Mouse (Mus musculus) stomach, embryonic 14.5 days (tissue): ENCODE measurements around the gene Dcaf7. TPM values are rescaled to one million over a fixed set of nuclear protein-coding genes. Genes with fewer than 3 reads are reported as not detected.
"Not testable (repeated sequence)": the region's sequence is repeated elsewhere in the genome, so short reads cannot be mapped to it uniquely, and the experiment has no call there.

Source experiments
- ATAC-seq: fragments of 200-750 bp; cut with Nextera tagmentation; 2 replicates; pipeline ENCODE4 v1.8.0; 2017; ENCODE audit warnings: low read depth, moderate TSS enrichment; ENCODE audit not compliant: insufficient number of reproducible peaks, insufficient read depth, low FRiP score
- H3K27ac ChIP-seq: fragments of 300-500 bp; sonication (generic); 2 replicates; pipeline ENCODE4 v1.5.1; 2014; ENCODE audit warnings: mild to moderate bottlenecking, low read length, moderate library complexity, mixed read lengths
- H3K27me3 ChIP-seq: fragments of 300-500 bp; sonication (generic); 2 replicates; pipeline ENCODE4 v1.6.1; 2014; ENCODE audit warnings: low read length, control low read depth, mixed read lengths; ENCODE audit not compliant: control insufficient read depth, insufficient read depth
- H3K36me3 ChIP-seq: fragments of 300-500 bp; sonication (generic); 2 replicates; pipeline ENCODE4 v1.6.1; 2014; ENCODE audit warnings: mild to moderate bottlenecking, control low read depth, low read length, moderate library complexity, mixed read lengths; ENCODE audit not compliant: control insufficient read depth, insufficient read depth
- H3K4me1 ChIP-seq: fragments of 300-500 bp; sonication (generic); 2 replicates; pipeline ENCODE4 v1.6.1; 2014; ENCODE audit warnings: low read length, control low read depth, mixed read lengths; ENCODE audit not compliant: control insufficient read depth, insufficient read depth
- H3K4me2 ChIP-seq: fragments of 300-500 bp; sonication (generic); replicated peaks from 2 replicates; pipeline ENCODE4 v1.6.1; 2014; ENCODE audit warnings: low read depth, low read length, control low read depth
- H3K4me3 ChIP-seq: fragments of 300-500 bp; sonication (generic); 2 replicates; pipeline ENCODE4 v1.5.1; 2014; ENCODE audit warnings: low read depth, low read length, control low read depth
- H3K9ac ChIP-seq: fragments of 300-500 bp; sonication (generic); replicated peaks from 2 replicates; pipeline ENCODE4 v1.6.1; 2014; ENCODE audit warnings: low read depth, mild to moderate bottlenecking, control low read depth, low read length, moderate library complexity, mixed read lengths
- H3K9me3 ChIP-seq: fragments of 300-500 bp; sonication (generic); 2 replicates; pipeline ENCODE4 v1.6.1; 2016; ENCODE audit warnings: low read depth, low read length, control low read depth; ENCODE audit not compliant: control insufficient read depth
- WGBS: fragments of 180-500 bp; shearing (Covaris S2); extraction: QIAGEN DNeasy Blood & Tissue Kit; methylation state at CpG from one replicate; pipeline ENCODE4 v1.1.7; 2014; 5-methylcytosine and 5-hydroxymethylcytosine counted together
- polyA plus RNA-seq: library from polyadenylated mRNA; unstranded; fragments of >200 nt; fragmentation: Nextera tagmentation; extraction: Ambion mirVana; gene quantifications from 2 replicates; pipeline ENCODE4 v1.2.1, GENCODE M21; 2014

Dcaf7 gene
- polyA plus RNA-seq, 1 experiment from 2014 or later, result 61.9 TPM

DNA sequence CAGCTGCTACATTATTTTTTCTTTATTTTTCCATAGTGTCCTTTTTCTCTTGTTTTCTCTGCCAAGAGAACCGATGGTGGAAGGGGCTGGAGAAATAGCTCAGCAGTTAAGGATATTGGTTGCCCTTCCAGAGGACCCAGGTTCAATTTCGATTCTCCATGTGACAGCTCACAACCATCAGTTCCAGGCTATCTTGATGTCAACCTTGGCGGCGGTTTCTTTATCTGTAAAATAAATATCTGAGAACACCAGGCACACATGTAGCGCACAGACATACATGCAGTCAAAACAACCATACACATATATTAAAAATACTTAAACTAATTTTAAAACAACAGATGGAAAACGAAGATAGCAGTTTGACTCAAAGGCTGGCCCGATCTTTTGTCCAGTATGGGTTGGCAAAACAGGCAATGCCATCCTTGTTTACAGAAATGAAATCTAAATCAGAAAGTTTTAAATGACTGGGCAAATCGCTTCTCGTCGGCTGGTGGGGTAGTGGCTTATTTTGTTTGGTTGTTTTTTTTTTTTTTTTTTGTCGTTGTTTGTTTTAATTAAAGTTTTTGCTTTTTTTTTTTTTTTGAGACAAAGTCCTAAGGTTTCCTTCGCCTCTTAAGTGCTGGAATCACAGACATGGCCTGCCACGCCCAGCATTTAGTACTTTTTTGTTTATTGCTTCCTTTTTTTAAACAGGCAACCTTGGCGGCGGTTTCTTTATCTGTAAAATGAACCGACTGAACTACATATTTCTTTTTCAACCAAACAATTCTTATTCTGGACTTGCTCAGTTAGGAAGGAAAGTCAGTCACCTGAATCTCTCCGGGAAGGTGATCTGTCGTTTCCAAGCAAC is 28.6 kb downstream of the Dcaf7 start:
- no peaks in the 10 kb centered on the region for H3K9me3 ChIP-seq
- H3K4me1 ChIP-seq, result no peaks in the 10 kb centered on the region
- peak overlapping the region; percentile 90 for H3K4me2 ChIP-seq
- WGBS, result 40% methylated on average over 18 of the region's 18 CpGs
- ATAC-seq, result no peak
- H3K27ac ChIP-seq, result no peak overlapping the region; the same call in 1 of the 2 replicates
- H3K27me3 ChIP-seq, result no peaks in the 10 kb centered on the region
- no peak overlapping the region for H3K9ac ChIP-seq
- peak overlapping the region; percentile 79 for H3K4me3 ChIP-seq
- no peaks in the 10 kb centered on the region for H3K36me3 ChIP-seq

DNA sequence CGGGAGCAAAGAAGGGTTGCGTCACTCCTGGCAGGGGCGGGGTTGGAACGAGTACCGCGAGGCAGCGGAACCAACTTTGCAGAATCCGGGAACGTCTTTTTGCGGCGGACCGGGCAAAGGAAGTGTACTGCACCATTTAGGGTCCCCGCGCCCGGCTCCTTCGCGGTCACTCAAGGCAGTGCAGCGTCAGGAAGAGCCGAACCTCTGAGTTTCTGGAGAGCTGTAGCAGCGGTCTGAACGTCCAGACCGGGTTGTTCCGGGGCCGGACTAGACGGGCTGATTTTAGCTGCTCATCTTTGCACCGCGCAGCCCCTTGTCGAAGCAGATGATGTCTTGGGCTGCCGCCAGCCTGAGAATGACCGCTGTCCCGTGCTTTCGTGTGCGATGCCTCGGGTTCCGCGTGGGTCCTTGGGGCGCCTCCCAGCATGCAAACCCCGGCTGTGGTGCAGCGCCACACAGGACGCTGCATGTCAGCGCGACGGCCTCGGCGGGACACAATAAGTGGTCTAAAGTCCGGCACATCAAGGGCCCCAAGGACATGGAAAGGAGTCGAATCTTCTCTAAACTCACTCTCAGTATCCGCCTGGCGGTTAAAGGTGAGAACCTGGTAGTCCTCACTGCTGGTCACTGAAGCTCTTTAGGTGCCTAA is 29.4 kb downstream of the Dcaf7 start, which contains the start of gene Taco1:
Taco1 (plus strand) TSS at position 139 of the 649 bp plus-strand sequence.
- WGBS, result under 1% methylated on average over 49 of the region's 49 CpGs
- Histone ChIP-seq H3K4me3 (peak within 1 kb of the TSS; percentile 79), H3K36me3 (no peaks in the 10 kb centered on the region), H3K9me3 (no peaks in the 10 kb centered on the region), H3K27me3 (no peaks in the 10 kb centered on the region), H3K4me1 (no peaks in the 10 kb centered on the region), H3K9ac (peak within 1 kb of the TSS; percentile 82), H3K4me2 (peak within 1 kb of the TSS; percentile 90), H3K27ac (peak within 1 kb of the TSS; percentile 86)
- peak; percentile 94 for ATAC-seq

DNA sequence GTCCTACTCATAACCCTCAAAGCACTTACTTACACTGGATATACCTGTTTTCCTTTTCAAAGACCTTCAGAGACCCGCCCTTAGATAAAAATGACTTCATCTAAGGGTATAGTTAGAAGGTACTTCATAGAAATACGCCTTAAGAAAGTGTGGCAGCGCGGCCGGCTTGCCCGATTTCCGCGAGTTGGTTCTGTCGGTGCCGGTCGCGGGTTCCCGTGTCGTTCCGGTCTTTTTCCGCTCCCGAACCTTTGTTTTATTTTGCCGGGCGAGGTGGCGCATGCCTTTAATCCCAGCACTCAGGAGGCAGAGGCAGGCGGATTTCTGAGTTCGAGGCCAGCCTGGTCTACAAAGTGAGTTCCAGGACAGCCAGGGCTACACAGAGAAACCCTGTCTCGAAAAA is 29.9 kb downstream of the Dcaf7 start:
- not testable (repeated sequence) for H3K36me3 ChIP-seq, ATAC-seq, H3K9me3 ChIP-seq, H3K4me1 ChIP-seq, H3K27me3 ChIP-seq
- Histone ChIP-seq H3K4me3 (peak overlapping the region; percentile 79), H3K9ac (peak overlapping the region; percentile 82), H3K4me2 (peak overlapping the region; percentile 90), H3K27ac (peak overlapping the region; percentile 86)
- 13% methylated on average over 23 of the region's 23 CpGs for WGBS

DNA sequence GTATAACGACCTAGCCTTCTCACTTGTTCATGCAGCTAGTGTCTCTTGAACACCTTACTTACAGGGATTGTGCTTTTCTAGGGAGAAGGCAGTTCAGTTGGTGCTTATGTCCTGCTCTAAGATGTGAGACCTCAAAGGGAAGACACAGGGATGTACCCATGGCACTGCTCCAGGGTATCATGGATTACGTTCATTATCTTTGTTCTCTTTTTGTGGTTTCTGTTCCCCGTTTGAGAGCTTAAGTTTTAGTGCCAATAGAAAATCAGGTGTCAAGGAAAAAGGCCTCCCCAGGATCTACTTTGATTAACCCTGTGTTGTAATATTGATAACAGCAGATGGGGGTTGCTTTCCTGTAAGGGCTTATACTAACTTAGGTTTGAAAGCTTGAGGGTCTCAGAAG is 37.1 kb downstream of the Dcaf7 start:
- H3K27ac ChIP-seq, result no peak overlapping the region
- H3K4me3 ChIP-seq, result no peak overlapping the region
- no peak for ATAC-seq
- no peaks in the 10 kb centered on the region for H3K27me3 ChIP-seq
- H3K4me1 ChIP-seq, result no peaks in the 10 kb centered on the region
- WGBS, result 85% methylated on average over 3 of the region's 3 CpGs
- peaks cover 12% of the 10 kb centered on the region for H3K36me3 ChIP-seq
- H3K9me3 ChIP-seq, result no peaks in the 10 kb centered on the region
- no peak overlapping the region for H3K9ac ChIP-seq
- no peak overlapping the region for H3K4me2 ChIP-seq

DNA sequence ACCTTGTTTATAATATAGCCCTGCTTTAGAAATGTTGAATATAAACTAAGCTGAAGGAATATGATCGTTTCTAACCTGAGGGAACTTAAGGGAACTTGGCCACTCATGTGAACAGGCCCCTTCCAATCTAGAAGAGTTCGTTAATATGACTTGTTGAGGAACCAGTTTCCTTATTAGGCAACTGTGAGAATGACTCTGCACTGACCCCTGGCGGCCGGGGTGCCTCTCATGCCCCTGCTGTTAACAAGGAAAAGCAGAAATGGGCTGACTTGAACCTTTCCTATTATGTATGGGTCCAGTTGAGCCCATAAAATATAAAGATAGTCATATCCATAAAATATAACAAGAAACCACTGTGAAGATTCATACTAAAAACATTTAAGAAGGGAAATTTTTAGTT is 39.6 kb downstream of the Dcaf7 start:
- H3K4me2 ChIP-seq, result no peak overlapping the region
- WGBS, result 4% methylated on average over 4 of the region's 4 CpGs
- no peak; the same call in 1 of the 2 replicates for ATAC-seq
- no peaks in the 10 kb centered on the region for H3K4me1 ChIP-seq
- no peak overlapping the region for H3K9ac ChIP-seq
- no peak overlapping the region for H3K4me3 ChIP-seq
- H3K9me3 ChIP-seq, result no peaks in the 10 kb centered on the region
- H3K27me3 ChIP-seq, result no peaks in the 10 kb centered on the region
- H3K27ac ChIP-seq, result no peak overlapping the region
- H3K36me3 ChIP-seq, result peaks cover 12% of the 10 kb centered on the region

DNA sequence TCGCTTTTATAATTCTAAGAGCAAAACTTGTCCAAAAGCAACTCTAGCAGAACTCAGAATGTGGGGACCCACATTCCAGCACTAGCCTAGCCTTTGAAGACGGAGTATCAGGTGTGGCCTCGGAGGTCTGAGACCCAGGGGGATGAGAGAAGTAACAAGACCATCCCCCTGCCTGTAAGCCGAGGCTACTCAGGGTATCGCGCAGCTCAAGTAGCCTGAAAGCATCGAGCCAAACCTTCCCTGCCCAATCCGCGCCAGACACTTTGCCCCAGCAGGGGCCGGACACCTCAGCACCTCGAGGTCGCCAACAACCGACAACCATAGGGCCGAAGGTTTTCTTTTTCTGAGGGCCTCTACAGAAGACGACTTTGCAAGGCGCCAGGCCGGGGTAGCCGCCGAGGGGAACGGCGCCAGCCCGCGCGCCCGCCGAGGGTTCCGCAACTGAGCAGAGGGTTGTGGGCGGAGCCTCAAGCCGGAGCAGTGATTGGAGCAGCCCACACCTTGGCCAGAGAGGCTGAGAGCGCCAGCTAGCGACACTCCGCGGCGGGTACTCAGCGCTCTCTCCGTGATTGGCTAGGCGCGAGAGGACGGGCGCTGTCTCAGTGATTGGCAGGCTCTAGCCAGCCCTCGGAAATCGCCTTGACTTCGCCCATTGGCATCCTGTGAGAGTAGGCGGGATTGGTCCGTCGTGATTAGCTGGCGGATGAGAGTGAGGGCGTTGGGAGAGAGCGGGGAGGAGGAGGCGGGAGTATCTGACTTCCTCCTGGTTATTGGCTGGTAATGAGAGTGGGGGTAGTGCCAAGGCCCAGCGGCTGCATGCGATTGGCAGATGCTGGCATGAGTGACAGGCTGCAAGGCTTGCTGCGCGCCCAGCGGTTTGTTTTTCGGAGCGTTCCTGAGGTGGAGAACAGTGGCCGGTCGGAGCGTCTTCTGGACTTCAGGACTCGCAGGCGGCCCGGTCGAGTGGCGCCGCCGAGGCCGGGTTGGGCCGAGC is 47.3 kb downstream of the Dcaf7 start, which contains the start of gene Map3k3:
Map3k3 (plus strand) TSS at position 906 of the 994 bp plus-strand sequence.
- Histone ChIP-seq H3K36me3 (no peaks in the 10 kb centered on the region), H3K9me3 (no peaks in the 10 kb centered on the region), H3K27me3 (no peaks in the 10 kb centered on the region), H3K4me1 (peaks cover 9% of the 10 kb centered on the region; the same call in 1 of the 2 replicates), H3K9ac (peak within 1 kb of the TSS; percentile 88), H3K4me2 (peak within 1 kb of the TSS; percentile 64), H3K4me3 (peak within 1 kb of the TSS; percentile 89), H3K27ac (peak within 1 kb of the TSS; percentile 98)
- peak; percentile 99 for ATAC-seq
- 1% methylated on average over 69 of the region's 69 CpGs for WGBS

DNA sequence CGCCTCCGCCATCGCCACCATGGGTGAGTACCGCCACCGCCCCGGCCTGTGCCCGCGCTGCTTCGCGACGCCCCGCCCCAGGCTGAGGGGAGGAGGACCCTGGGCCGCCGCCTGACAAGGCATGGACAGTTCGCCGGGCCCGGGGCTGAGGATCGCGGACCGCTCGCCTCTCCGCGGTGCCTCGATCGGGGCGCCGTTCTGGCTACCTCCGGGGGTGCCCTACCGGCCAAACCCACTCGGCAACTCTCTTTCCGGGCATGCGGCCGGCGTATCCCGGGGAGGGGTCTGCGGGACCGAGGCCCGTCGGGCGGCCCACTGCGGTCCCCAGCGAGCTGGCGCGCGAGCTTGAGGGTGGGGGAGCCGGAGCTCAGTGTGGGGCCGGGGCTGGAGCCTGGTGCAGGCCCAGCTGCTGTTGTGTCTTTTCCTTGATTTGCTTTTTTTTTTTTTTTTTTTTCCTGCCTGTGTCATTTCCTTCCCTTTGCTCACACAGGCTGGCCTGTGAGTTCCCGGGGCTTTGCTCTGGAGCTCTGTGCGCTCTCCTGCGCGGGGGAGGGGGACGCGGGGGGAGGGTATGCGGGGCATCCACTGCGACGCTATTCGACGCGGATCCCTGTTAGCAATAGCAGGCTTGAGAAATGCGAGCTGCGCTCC is 48.4 kb downstream of the Dcaf7 start:
- Histone ChIP-seq H3K9ac (peak overlapping the region; percentile 88), H3K27me3 (no peaks in the 10 kb centered on the region), H3K27ac (peak overlapping the region; percentile 98), H3K36me3 (no peaks in the 10 kb centered on the region), H3K4me2 (peak overlapping the region; percentile 54), H3K4me1 (peaks cover 9% of the 10 kb centered on the region; the same call in 1 of the 2 replicates), H3K9me3 (no peaks in the 10 kb centered on the region), H3K4me3 (peak overlapping the region; percentile 89)
- under 1% methylated on average over 52 of the region's 61 CpGs for WGBS
- ATAC-seq, result peak; percentile 66
